Mouse (Mus musculus) kidney, embryonic 14.5 days (tissue): ENCODE results near the gene Glb1. TPM values are rescaled to one million over a fixed set of nuclear protein-coding genes. Genes with fewer than 3 reads are reported as not detected.

Experiments used
- ATAC-seq: fragments of 200-750 bp; cut with Nextera tagmentation; 2 replicates; pipeline ENCODE4 v1.8.0; 2017; ENCODE audit warnings: moderate number of reproducible peaks, mild to moderate bottlenecking, moderate TSS enrichment, moderate library complexity; ENCODE audit not compliant: low FRiP score, low TSS enrichment
- H3K27ac ChIP-seq: fragments of 300-500 bp; sonication (generic); 2 replicates; pipeline ENCODE4 v1.5.1; 2014; ENCODE audit warnings: low read depth, mild to moderate bottlenecking, low read length, moderate library complexity, mixed read lengths
- H3K27me3 ChIP-seq: fragments of 300-500 bp; sonication (generic); 2 replicates; pipeline ENCODE4 v1.6.1; 2014; ENCODE audit warnings: mild to moderate bottlenecking, low read length; ENCODE audit not compliant: control insufficient read depth, insufficient read depth
- H3K36me3 ChIP-seq: fragments of 300-500 bp; sonication (generic); 2 replicates; pipeline ENCODE4 v1.6.1; 2014; ENCODE audit warnings: low read length, mixed read lengths; ENCODE audit not compliant: control insufficient read depth, insufficient read depth
- H3K4me1 ChIP-seq: fragments of 300-500 bp; sonication (generic); 2 replicates; pipeline ENCODE4 v1.6.1; 2014; ENCODE audit warnings: low read length, mixed read lengths; ENCODE audit not compliant: control insufficient read depth, insufficient read depth
- H3K4me2 ChIP-seq: fragments of 300-500 bp; sonication (generic); replicated peaks from 2 replicates; pipeline ENCODE4 v1.6.1; 2014; ENCODE audit warnings: low read depth, mild to moderate bottlenecking, low read length
- H3K4me3 ChIP-seq: fragments of 300-500 bp; sonication (generic); 2 replicates; pipeline ENCODE4 v1.5.1; 2014; ENCODE audit warnings: mild to moderate bottlenecking, low read length
- H3K9ac ChIP-seq: fragments of 300-500 bp; sonication (generic); 2 replicates; pipeline ENCODE4 v1.6.1; 2014; ENCODE audit warnings: low read depth, mild to moderate bottlenecking, low read length, moderate library complexity
- H3K9me3 ChIP-seq: fragments of 300-500 bp; sonication (generic); 2 replicates; pipeline ENCODE4 v1.6.1; 2016; ENCODE audit warnings: low read length; ENCODE audit not compliant: control insufficient read depth
- WGBS: fragments of 180-500 bp; shearing (Covaris S2); extraction: QIAGEN DNeasy Blood & Tissue Kit; methylation state at CpG from one replicate; pipeline ENCODE4 v1.1.7; 2014; 5-methylcytosine and 5-hydroxymethylcytosine counted together
- polyA plus RNA-seq: library from polyadenylated mRNA; unstranded; fragments of >200 nt; fragmentation: Nextera tagmentation; extraction: Ambion mirVana; gene quantifications from 2 replicates; pipeline ENCODE4 v1.2.1, GENCODE M21; 2014

Gene Glb1
- polyA plus RNA-seq, 1 experiment from 2014 or later, result 49.6 TPM

DNA sequence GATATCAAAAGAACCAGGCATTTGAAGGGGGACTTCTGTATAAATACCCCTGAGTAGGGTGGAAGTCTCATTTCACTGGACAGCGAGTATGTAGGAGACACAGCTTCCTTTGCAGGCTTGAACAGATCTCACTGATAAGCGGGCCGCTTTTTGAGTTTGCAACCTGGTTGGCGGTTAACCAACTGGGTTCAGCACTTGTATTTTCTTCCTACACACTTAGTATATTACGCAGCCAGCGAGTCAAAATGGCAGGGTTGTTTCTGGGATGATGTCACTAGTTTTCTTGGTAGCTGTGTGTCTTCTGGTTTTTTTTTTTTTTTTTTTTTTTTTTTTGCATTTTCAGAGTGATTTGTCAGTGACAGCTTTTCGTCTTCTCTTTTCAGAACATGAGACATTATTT lies 20.9 kb downstream of the Glb1 start:
- 88% methylated on average over 7 of the region's 7 CpGs for WGBS

DNA sequence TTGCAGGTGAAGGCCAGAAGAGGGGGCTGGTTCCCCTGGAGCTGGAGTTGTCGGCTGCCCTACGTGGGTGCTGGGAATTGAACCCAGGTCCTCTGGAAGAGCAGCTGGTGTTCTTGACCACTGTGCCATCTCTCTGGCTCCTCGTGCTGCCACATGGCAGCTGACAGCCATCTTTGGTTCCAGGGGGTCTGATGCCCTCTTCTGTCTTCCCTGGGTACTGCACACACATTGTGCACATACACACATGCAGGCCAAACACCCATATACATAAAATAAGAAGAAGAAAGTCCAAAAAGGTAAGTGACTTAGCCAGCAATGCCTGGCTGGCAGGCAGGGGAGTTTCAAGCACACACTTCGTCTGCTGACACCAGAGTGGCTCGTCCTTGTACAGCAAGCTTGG lies 24.7 kb downstream of the Glb1 start:
- WGBS, result 92% methylated on average over 5 of the region's 5 CpGs
- H3K36me3 ChIP-seq, result peaks cover 14% of the 10 kb centered on the region; the same call in 1 of the 2 replicates
- no peak overlapping the region for H3K9ac ChIP-seq
- H3K4me1 ChIP-seq, result no peaks in the 10 kb centered on the region
- no peak overlapping the region for H3K27ac ChIP-seq
- H3K9me3 ChIP-seq, result peaks cover 4% of the 10 kb centered on the region; the same call in 1 of the 2 replicates
- no peaks in the 10 kb centered on the region for H3K27me3 ChIP-seq
- no peak for ATAC-seq
- H3K4me3 ChIP-seq, result no peak overlapping the region
- no peak overlapping the region for H3K4me2 ChIP-seq

More for the DNA sequence above, 20.9 kb downstream of the Glb1 start:
- H3K27me3 ChIP-seq, result no peaks in the 10 kb centered on the region
- no peak overlapping the region for H3K27ac ChIP-seq
- peaks cover 4% of the 10 kb centered on the region; the same call in 1 of the 2 replicates for H3K9me3 ChIP-seq
- H3K4me2 ChIP-seq, result no peak overlapping the region
- no peak overlapping the region for H3K9ac ChIP-seq
- no peak overlapping the region for H3K4me3 ChIP-seq
- no peak for ATAC-seq
- no peaks in the 10 kb centered on the region for H3K4me1 ChIP-seq
- H3K36me3 ChIP-seq, result peaks cover 9% of the 10 kb centered on the region; the same call in 1 of the 2 replicates

DNA sequence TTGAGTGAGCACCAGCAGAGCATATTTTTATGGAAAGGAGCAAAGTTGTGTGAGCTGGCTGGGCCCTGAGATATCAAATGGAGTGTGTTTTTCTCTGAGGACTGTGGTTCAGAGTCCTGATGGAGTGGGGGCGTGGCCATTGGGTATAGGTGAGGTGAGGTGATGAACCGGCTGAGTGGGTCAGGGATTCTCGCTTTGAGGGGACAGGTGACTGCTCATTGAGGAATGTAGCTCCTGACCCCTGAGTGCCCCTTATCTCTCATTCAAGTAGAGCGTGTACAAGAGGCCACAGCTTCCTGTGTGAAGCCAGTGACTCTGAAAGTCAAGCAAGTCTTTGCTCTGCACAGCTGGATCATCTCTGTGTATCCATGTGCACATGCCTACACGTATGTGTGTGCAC lies 25.3 kb downstream of the Glb1 start:
- Histone ChIP-seq H3K4me3 (no peak overlapping the region), H3K4me2 (no peak overlapping the region), H3K4me1 (no peaks in the 10 kb centered on the region), H3K9me3 (peaks cover 4% of the 10 kb centered on the region; the same call in 1 of the 2 replicates), H3K27ac (no peak overlapping the region), H3K9ac (no peak overlapping the region), H3K27me3 (no peaks in the 10 kb centered on the region), H3K36me3 (peaks cover 14% of the 10 kb centered on the region; the same call in 1 of the 2 replicates)
- 81% methylated on average over 5 of the region's 5 CpGs for WGBS
- ATAC-seq, result no peak

DNA sequence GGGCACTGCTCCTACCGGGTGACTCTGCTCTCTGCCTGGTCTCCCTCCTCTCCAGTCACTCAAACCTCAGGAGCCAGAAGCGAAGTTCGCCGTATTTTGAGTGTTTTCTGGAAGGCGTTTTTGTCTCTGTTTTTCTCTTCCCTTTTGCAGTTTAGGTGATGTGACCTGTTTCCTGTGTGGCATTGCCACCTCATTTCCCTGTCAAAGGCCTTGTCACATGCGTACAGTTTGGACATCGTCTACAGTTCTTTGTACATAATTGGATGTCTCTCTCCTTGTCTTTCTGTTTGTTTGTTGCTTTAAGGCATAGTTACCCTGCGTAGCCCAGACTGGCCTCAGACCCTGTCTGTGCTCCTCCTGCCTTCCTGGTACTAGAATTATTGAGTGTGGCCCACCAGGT lies 26.5 kb downstream of the Glb1 start:
- Histone ChIP-seq H3K9me3 (peaks cover 4% of the 10 kb centered on the region; the same call in 1 of the 2 replicates), H3K27ac (no peak overlapping the region), H3K9ac (no peak overlapping the region), H3K4me3 (no peak overlapping the region), H3K36me3 (peaks cover 14% of the 10 kb centered on the region; the same call in 1 of the 2 replicates), H3K27me3 (no peaks in the 10 kb centered on the region), H3K4me2 (no peak overlapping the region), H3K4me1 (no peaks in the 10 kb centered on the region)
- no peak for ATAC-seq
- WGBS, result 89% methylated on average over 8 of the region's 8 CpGs

DNA sequence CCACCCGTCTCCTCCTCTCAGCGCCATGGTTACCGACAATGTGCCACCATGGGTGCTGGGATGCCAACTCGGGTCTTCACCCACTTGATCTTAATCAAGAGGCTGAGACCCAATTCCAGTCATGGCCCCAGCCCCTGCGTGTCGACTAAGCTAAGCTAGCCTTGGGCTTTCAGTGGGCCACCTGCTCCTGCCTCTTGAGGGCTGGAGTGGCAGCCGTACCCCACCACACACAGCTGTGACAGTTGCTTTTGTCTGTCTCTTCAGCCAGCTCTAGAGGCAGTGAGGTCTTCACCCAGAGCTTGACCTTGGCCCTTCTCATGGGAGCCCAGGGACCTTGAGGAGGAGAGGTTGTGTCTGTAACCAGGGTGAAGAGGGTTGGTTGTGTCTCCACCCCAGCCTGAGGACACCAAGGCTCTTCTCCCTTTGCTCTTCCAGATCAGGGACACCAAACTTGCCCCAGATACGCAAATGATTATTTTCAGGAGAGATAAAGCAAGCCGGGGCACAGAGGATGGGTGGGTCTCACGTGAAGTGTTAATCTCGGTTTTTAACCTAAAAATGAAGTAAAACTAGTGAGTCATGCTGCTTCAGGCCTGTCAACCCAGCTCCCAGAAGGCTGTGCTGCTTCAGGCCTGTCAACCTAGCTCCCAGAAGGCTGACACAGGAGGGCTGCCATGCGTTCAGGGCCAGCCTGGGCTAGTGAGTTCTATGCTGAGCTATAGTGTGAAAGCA lies 27.4 kb downstream of the Glb1 start:
- no peak overlapping the region for H3K4me2 ChIP-seq
- WGBS, result 89% methylated on average over 12 of the region's 12 CpGs

DNA sequence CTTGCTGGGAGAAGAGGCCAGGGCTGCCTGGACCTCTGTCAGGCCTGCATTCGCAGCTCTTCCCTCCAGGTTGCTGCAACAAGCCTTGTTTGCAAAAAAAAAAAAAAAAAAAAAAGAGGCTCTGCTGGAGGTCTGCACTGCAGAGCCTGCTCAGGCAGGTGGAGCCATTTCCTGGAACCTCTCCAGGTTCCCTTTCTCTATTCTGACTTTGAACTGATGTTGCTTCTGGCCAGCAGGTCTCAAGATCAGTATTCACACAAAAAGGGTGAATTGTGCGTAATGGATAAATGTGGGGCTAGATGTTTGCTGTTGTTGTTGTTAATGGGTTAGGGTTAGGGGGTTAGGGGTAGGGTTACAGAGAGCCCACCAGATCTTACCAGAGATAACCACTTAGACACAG lies 34.8 kb downstream of the Glb1 start:
- Histone ChIP-seq H3K27me3 (no peaks in the 10 kb centered on the region), H3K27ac (no peak overlapping the region), H3K4me3 (no peak overlapping the region), H3K4me2 (no peak overlapping the region), H3K9me3 (peaks cover 2% of the 10 kb centered on the region; the same call in 1 of the 2 replicates), H3K4me1 (no peaks in the 10 kb centered on the region), H3K36me3 (no peaks in the 10 kb centered on the region; the same call in 1 of the 2 replicates), H3K9ac (no peak overlapping the region)
- no peak for ATAC-seq
- 84% methylated on average over 2 of the region's 2 CpGs for WGBS

More for the DNA sequence above, 27.4 kb downstream of the Glb1 start:
- H3K36me3 ChIP-seq, result peaks cover 12% of the 10 kb centered on the region; the same call in 1 of the 2 replicates
- no peak overlapping the region for H3K4me3 ChIP-seq
- no peak overlapping the region for H3K9ac ChIP-seq
- ATAC-seq, result no peak
- no peaks in the 10 kb centered on the region for H3K27me3 ChIP-seq
- H3K27ac ChIP-seq, result no peak overlapping the region
- peaks cover 4% of the 10 kb centered on the region; the same call in 1 of the 2 replicates for H3K9me3 ChIP-seq
- no peaks in the 10 kb centered on the region for H3K4me1 ChIP-seq

DNA sequence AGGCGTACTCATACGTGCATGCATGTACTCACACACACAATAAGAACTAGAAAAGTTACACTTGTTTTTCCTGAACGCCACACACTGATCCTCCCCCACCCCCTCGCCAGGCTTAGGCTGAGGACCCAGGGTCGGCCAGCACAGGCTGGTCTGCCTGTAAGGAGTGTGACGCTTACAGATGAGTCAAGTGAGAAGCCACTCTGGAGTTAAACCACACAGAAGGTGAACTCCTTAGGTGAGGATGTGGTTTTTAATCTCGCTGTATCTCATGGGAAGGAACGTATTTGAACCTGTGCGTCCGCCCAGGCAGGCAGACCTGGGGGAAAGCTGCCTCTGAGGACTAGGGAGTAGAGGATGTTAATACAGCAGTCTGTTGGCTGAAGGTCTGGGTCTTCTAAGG lies 39.7 kb downstream of the Glb1 start:
- no peak overlapping the region for H3K4me2 ChIP-seq
- H3K27me3 ChIP-seq, result no peaks in the 10 kb centered on the region
- H3K4me3 ChIP-seq, result no peak overlapping the region
- 82% methylated on average over 10 of the region's 10 CpGs for WGBS
- no peak for ATAC-seq
- no peak overlapping the region for H3K27ac ChIP-seq
- peaks cover 2% of the 10 kb centered on the region; the same call in 1 of the 2 replicates for H3K9me3 ChIP-seq
- H3K36me3 ChIP-seq, result no peaks in the 10 kb centered on the region; the same call in 1 of the 2 replicates
- H3K9ac ChIP-seq, result no peak overlapping the region
- no peaks in the 10 kb centered on the region for H3K4me1 ChIP-seq

DNA sequence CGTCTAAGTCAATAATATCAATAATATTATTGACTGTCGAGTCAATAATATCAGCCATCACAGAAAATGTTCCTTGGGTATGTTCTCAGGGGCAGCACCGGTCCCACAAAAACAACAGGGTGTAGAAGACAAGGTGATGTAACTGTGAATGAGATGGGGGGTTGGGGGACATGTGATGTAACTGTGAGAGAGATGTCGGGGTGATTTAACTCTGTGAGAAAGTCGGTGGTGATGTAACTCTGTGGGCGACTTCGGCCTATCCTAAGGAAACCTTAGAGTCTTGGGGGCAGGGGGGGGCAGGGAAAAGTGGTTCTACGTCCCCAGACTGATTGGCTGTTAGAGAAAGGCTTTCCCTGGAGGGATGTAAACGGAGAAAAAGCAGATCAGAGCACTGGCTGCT lies 41.3 kb downstream of the Glb1 start:
- Histone ChIP-seq H3K27me3 (no peaks in the 10 kb centered on the region), H3K9me3 (no peaks in the 10 kb centered on the region), H3K4me1 (no peaks in the 10 kb centered on the region), H3K9ac (no peak overlapping the region), H3K27ac (no peak overlapping the region), H3K4me2 (no peak overlapping the region), H3K36me3 (no peaks in the 10 kb centered on the region; the same call in 1 of the 2 replicates), H3K4me3 (no peak overlapping the region)
- ATAC-seq, result no peak
- WGBS, result 90% methylated on average over 9 of the region's 9 CpGs

DNA sequence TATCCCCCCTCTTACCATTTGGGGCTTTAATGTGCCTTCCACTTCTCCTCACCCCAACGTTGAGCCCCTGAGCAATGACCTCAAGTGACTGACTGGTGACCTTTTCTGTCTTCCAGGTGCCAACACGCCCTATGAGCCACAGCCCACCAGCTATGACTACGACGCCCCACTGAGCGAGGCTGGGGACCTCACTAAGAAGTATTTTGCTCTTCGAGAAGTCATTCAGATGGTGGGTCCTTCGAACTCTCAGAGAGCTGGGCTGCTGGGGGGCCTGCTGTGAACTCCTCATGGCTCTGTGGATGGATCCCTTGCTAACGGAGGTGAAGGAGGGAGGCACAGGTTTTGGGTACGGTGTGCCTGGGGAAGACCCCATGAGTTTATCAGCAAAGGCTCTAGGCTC lies 42.0 kb downstream of the Glb1 start:
- Histone ChIP-seq H3K27ac (no peak overlapping the region), H3K9ac (no peak overlapping the region), H3K36me3 (no peaks in the 10 kb centered on the region; the same call in 1 of the 2 replicates), H3K4me3 (no peak overlapping the region), H3K4me2 (no peak overlapping the region), H3K9me3 (no peaks in the 10 kb centered on the region), H3K27me3 (no peaks in the 10 kb centered on the region), H3K4me1 (no peaks in the 10 kb centered on the region)
- 84% methylated on average over 9 of the region's 9 CpGs for WGBS
- no peak for ATAC-seq
